Mouse (Mus musculus): ENCODE measurements around the gene Gtf3c6.
A peak's percentile ranks its signal among the peaks of the same experiment; 100 is the strongest.

Gene Gtf3c6

DNA sequence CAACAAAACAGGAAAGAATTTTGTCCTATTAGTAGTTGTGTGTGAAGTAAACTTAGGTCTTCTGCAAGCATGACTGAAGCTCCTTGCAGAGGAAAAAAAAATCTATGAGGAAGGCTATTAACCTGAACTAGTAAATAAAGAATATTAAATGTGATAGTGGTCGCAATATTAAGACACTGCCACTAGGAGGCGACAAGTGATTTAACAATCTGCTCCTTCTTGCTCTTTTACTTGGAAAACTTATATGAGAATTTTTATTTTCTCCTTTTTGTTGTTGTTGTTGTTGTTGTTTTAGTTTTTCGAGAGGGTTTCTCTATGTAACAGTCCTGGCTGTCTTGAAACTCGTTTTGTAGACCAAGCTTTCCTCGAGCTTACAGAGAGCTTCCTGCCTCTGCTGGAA, 1.1 kb upstream of the Gtf3c6 start:
- DNase-seq (ENCODE audit: low read depth, low spot score): peak; percentile 95

- peak; percentile 98 for DNase-seq (ENCODE audit: low read depth, low spot score)
These were observed 576 bp upstream of the Gtf3c6 start for GRCm38 (mm10) chr10:40258401-40258966.

GRCm38 (mm10) chr10:40256716-40257115, 1.2 kb downstream of the Gtf3c6 start:
- DNase-seq (ENCODE audit: low read depth, low spot score): peak; percentile 82

- no peak for DNase-seq (ENCODE audit: low read depth, low spot score)
These were observed 6.9 kb downstream of the Gtf3c6 start for GRCm38 (mm10) chr10:40250969-40251368.

DNA sequence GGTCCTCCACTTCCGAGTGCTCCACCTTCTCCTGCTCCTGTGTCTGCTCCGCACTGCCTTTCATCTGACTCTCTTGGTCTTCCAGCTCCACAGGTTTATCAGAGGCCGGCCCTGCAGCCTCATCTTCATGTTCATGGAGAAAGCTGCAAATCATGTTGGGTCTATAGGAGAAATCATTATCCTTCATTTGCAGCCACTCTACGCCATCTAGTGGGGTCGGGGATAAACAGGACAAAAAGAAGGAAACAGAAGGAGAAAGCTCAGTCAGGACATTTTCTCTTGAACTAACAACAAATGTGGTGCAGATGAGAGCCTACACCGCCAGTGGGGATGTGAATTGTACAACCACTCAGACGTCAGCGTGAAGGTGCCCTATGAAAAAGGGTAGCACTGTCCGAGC, 8.3 kb downstream of the Gtf3c6 start:
- DNase-seq (ENCODE audit: low read depth, low spot score): peak; percentile 40

DNA sequence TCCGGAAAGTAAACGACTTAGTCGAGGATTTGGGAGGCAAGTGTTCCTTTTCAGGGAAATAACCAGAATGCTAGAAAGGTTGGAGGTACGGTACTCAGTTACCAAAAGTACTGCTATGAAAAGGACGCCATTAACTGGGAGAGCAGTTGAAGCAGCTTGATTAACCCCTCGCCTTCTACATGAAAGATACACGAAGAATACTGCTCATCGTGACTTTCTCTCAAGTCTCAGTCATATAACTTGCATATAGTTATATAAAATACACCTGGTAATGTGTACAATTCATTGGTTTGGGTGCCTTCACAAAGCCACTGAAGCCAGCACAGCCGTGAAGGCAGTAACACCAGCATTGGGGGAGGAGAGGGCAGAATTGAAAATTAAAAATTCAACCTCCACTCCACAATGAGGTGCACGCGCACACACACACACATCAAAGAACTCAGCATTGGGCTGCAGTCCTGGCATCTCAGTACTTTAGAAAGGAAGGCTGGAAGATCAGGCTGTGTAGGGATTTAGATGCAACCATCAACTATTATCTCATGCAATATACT, 10.7 kb downstream of the Gtf3c6 start:
- no peak for DNase-seq (ENCODE audit: low read depth, low spot score)

DNA sequence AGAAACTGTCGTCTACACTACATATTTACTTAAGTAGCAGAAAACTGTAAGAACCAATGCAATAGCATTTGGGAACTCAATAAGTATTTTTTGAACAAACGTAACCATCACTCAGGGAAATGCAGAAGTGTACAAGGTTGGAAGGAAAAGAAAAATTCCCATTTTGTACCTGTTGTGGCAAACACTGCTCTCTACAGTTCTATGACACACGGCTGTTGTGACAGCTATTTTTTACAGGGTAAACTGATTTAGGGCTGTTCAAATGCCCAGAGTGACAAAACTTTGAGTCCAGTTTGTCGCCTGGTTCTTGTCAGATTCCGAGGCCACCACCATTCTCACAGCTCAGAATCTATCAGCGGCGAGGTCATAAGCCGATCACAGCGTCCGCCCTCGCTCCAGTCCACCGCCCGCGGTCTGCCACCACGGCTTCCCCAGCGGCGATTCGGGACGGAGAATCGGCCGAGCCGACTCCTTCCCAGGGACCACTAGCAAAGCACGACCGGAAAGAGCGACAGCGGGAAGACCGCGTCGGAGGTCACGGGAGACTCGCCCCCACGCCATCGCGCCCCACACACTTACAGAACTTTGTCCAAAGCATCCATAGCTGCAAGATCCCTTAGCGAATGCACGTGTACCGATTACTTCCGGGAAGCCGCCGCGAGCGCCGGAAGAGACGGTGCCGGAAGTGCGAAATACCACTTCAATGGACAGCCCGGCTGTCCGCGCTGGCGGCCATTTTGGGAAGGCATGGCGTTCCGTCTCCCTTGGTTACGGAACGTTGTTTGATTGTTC, 11.3 kb downstream of the Gtf3c6 start, which contains the start of gene Rpf2:
Gene Rpf2 (minus strand): TSS at position 663 of the 792 bp plus-strand sequence.
- peak; percentile 90 for DNase-seq (ENCODE audit: low read depth, low spot score)

DNA sequence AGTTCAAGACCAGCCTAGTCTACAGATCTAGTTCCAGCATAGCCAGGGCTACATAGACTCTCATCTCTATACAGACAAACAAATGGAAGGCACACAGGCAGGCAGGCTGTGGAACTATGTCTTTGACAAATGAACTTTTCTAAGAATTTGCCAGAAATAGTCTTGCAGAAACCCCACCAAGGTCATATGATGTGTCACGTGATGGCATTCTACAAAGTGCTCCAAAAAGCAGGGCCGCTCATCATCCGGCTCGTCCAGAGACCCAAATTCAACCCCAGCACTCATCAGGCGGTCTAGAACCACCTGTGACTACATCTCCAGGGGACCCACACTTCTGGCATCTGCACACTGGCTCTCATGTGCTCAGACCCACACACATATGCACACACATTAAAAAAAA, 20.1 kb downstream of the Gtf3c6 start:
- DNase-seq (ENCODE audit: low read depth, low spot score): no peak

GRCm38 (mm10) chr10:40233241-40233640, 24.7 kb downstream of the Gtf3c6 start:
- no peak for DNase-seq (ENCODE audit: low read depth, low spot score)

DNA sequence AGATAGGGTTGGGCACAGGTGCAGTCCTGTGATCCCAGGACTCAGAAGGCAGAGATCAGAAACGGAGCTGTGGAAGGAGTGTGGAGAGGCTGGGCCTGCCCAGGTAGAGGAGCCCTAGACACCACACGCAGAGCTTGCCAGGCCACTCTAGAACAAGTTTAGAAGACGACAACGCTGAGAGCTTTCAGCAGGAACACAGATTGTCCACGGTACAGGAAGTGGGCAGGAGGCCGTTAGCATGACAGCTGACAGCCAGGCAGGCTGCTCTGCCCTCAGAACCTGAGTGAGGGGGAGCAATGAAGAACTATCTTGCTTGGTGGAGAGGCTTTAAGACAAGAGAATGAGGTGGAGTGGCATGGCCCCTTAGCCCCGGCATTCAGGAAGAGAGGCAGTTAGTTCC, 25.5 kb downstream of the Gtf3c6 start:
- DNase-seq (ENCODE audit: low read depth, low spot score): no peak

DNA sequence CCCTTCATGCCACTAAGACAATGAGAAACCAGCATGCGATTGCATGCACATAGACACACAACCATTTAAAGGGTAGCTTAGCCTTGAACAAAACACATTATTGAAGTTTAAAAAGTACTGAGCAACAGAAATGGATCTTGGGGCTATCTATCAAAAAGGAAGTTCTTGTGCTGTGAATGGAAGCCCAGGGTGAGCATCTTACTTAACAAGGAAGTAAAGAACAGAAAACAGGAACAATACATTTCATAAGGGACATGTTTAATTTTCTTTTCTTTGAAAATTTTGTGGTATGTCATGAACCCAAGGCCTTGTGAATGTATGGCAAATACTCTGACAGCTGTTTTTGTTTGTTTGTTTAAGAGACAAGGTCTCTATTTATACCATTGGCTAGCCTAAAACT, 28.2 kb downstream of the Gtf3c6 start:
- no peak for DNase-seq (ENCODE audit: low read depth, low spot score)

GRCm38 (mm10) chr10:40227660-40228303, 30.1 kb downstream of the Gtf3c6 start:
- no peak for DNase-seq (ENCODE audit: low read depth, low spot score)

GRCm38 (mm10) chr10:40218874-40219273, 39.0 kb downstream of the Gtf3c6 start:
- no peak for DNase-seq (ENCODE audit: low read depth, low spot score)

DNA sequence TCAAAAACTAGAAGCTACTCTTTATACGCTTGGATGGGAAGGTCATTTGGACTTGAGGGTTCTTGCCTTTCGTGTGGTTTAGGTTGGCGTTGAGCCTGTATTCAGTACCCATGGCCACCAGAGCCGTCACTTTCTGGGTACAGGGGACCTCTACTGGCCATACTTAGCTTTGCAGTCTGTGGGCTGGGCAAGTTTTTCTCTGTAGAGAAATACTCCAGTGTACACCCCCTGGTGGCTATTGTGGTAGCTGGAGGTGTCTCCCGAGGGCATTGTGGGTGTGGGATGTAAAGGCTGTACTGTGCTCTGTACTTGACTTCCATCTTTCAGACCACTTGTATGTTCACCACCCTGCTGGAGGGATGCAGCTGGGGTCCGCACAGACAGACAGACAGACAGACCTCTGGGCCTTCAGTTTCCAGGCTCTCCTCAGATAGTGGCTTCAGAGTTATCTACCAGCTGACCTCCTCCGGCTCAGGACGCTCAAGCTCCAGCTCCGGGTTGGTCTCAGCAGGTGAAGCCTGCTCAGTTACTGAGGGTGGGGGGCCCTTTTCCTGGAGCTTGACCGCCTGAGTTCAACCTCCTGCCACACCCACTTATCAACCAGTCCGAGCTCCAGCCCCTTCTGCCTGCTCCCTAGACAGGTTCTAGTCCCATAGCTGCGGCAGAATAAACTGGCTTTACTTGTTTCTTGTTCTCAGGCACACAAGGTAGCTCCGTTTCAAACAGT, 45.3 kb downstream of the Gtf3c6 start:
- DNase-seq (ENCODE audit: low read depth, low spot score): peak; percentile 96

Measured in 3T3-L1 (cell line).